Comparison of ENCODE assay signal across 7 mouse cellular contexts in the genomic region with DNA sequence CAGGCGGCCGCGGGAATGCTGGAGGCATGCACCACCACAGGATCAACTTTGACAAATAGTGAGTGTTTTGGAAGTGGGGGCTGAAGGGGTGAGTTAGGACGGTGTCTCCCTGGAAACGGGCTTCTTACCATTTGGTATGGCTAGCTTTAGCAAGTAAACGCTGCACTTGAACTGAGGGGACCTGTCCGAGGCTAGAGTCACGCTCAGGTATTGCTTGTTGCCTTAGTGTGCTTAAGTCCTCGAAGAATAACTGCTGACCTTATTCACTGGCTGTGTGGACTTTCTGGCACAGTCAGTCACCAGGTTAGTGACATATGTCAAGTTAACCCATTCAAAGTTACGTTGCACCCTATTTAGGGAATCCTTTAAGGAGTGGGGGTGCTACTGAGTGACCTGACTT. TPM values are rescaled to one million over a fixed set of nuclear protein-coding genes. Genes with fewer than 3 reads are reported as not detected.
DNase-seq lines count a peak whose midpoint lies in the region; ATAC-seq and TF ChIP-seq lines count a peak whose summit lies in the region.

No protein-coding gene starts in this region.

- H3K27me3 ChIP-seq in lung, postnatal 0 days (replicated peaks; ENCODE audit: insufficient read depth, low read length): no peaks in the 10 kb centered on the region
- no peaks in the 10 kb centered on the region for H3K27me3 ChIP-seq in embryonic facial prominence, embryonic 13.5 days
- no peaks in the 10 kb centered on the region for H3K27me3 ChIP-seq in limb, embryonic 11.5 days (ENCODE audit: control insufficient read depth, insufficient read depth, low read length)
- no peaks in the 10 kb centered on the region for H3K27me3 ChIP-seq in stomach, embryonic 14.5 days (ENCODE audit: control insufficient read depth, insufficient read depth, low read length)

- peak overlapping the region; percentile 91 for H3K27ac ChIP-seq in lung, postnatal 0 days (ENCODE audit: low read length)
- peak overlapping the region; percentile 98; the same call in 1 of the 2 replicates for H3K27ac ChIP-seq in embryonic facial prominence, embryonic 13.5 days
- peak overlapping the region; percentile 92; the same call in 1 of the 2 replicates for H3K27ac ChIP-seq in limb, embryonic 11.5 days (replicated peaks; ENCODE audit: low read depth, low read length)
- H3K27ac ChIP-seq in stomach, embryonic 14.5 days (ENCODE audit: low read length): peak overlapping the region; percentile 94

- ATAC-seq in lung, postnatal 0 days: no peak
- ATAC-seq in embryonic facial prominence, embryonic 13.5 days (ENCODE audit: insufficient number of reproducible peaks, insufficient read depth, low FRiP score, low TSS enrichment, low read depth): no peak
- no peak for ATAC-seq in limb, embryonic 11.5 days (ENCODE audit: insufficient number of reproducible peaks, low FRiP score, low TSS enrichment, low read depth)
- no peak for ATAC-seq in stomach, embryonic 14.5 days (ENCODE audit: insufficient number of reproducible peaks, insufficient read depth, low FRiP score, low read depth)

- H3K4me1 ChIP-seq in lung, postnatal 0 days (ENCODE audit: insufficient read depth, low read depth, low read length): peaks cover 7% of the 10 kb centered on the region
- peaks cover 32% of the 10 kb centered on the region for H3K4me1 ChIP-seq in embryonic facial prominence, embryonic 13.5 days
- 0 out of 2 replicates have a peak, but pooled peaks cover 7% of the 10 kb centered on the region for H3K4me1 ChIP-seq in limb, embryonic 11.5 days (ENCODE audit: control insufficient read depth, insufficient read depth, low read length)
- H3K4me1 ChIP-seq in stomach, embryonic 14.5 days (ENCODE audit: control insufficient read depth, insufficient read depth, low read length): peaks cover 12% of the 10 kb centered on the region; the same call in 1 of the 2 replicates

- peak; percentile 33 for DNase-seq in lung, postnatal 0 days (ENCODE audit: low spot score)
- no peak for DNase-seq in lung, postnatal 36 days
- DNase-seq in limb, embryonic 11.5 days (ENCODE audit: low spot score): no peak
- no peak for DNase-seq in spleen, postnatal 4 days (ENCODE audit: low spot score in 2 of 2)
- DNase-seq in left cerebral cortex, postnatal 10 days (ENCODE audit: extremely low spot score in 1 of 2, low spot score in 2 of 2): no peak

- TF ChIP-seq CTCF in lung, postnatal 0 days (IDR thresholded peaks at IDR 0.05): no peak

- WGBS in lung, postnatal 0 days: 3% methylated on average over 10 of the region's 10 CpGs
- 3% methylated on average over 10 of the region's 10 CpGs for WGBS in embryonic facial prominence, embryonic 13.5 days
- 4% methylated on average over 10 of the region's 10 CpGs for WGBS in limb, embryonic 11.5 days
- WGBS in stomach, embryonic 14.5 days: 4% methylated on average over 10 of the region's 10 CpGs

- peaks cover 25% of the 10 kb centered on the region; the same call in 1 of the 2 replicates for H3K36me3 ChIP-seq in lung, postnatal 0 days (ENCODE audit: insufficient read depth, low read length)
- H3K36me3 ChIP-seq in embryonic facial prominence, embryonic 13.5 days: peaks cover 48% of the 10 kb centered on the region
- H3K36me3 ChIP-seq in limb, embryonic 11.5 days (ENCODE audit: control insufficient read depth, insufficient read depth, low read length): peaks cover 18% of the 10 kb centered on the region
- peaks cover 45% of the 10 kb centered on the region for H3K36me3 ChIP-seq in stomach, embryonic 14.5 days (ENCODE audit: control insufficient read depth, insufficient read depth, low read length)

- intact Hi-C loops in left cerebral cortex, postnatal 10 days (cut with DNase I): no loop called here

- no peaks in the 10 kb centered on the region for H3K9me3 ChIP-seq in lung, postnatal 0 days (ENCODE audit: low read length)
- H3K9me3 ChIP-seq in embryonic facial prominence, embryonic 13.5 days: no peaks in the 10 kb centered on the region
- no peaks in the 10 kb centered on the region for H3K9me3 ChIP-seq in limb, embryonic 11.5 days (ENCODE audit: control insufficient read depth, low read length)
- H3K9me3 ChIP-seq in stomach, embryonic 14.5 days (ENCODE audit: control insufficient read depth, low read depth, low read length): no peaks in the 10 kb centered on the region

- H3K9ac ChIP-seq in lung, postnatal 0 days (replicated peaks; ENCODE audit: low read depth): peak overlapping the region; percentile 96
- peak overlapping the region; percentile 100 for H3K9ac ChIP-seq in embryonic facial prominence, embryonic 13.5 days
- H3K9ac ChIP-seq in limb, embryonic 11.5 days (ENCODE audit: low read length): peak overlapping the region; percentile 90
- peak overlapping the region; percentile 100 for H3K9ac ChIP-seq in stomach, embryonic 14.5 days (replicated peaks; ENCODE audit: low read depth, low read length)

- no peak for TF ChIP-seq EP300 in lung, postnatal 0 days (IDR thresholded peaks at IDR 0.05)

- peak overlapping the region; percentile 66 for H3K4me2 ChIP-seq in lung, postnatal 0 days (replicated peaks; ENCODE audit: low read depth, low read length)
- peak overlapping the region; percentile 90 for H3K4me2 ChIP-seq in embryonic facial prominence, embryonic 13.5 days
- peak overlapping the region; percentile 87 for H3K4me2 ChIP-seq in limb, embryonic 11.5 days (ENCODE audit: low read depth, severe bottlenecking)
- peak overlapping the region; percentile 91 for H3K4me2 ChIP-seq in stomach, embryonic 14.5 days (replicated peaks; ENCODE audit: low read depth, low read length)

- H3K4me3 ChIP-seq in lung, postnatal 0 days (ENCODE audit: low read depth, low read length): peak overlapping the region; percentile 88
- H3K4me3 ChIP-seq in embryonic facial prominence, embryonic 13.5 days: peak overlapping the region; percentile 94
- peak overlapping the region; percentile 66 for H3K4me3 ChIP-seq in limb, embryonic 11.5 days (ENCODE audit: low read depth, low read length)
- peak overlapping the region; percentile 93 for H3K4me3 ChIP-seq in stomach, embryonic 14.5 days (ENCODE audit: low read depth, low read length)

RNA-seq across cellular contexts. Expression of a gene that starts 1.0 kb away (rescaled TPM):
- polyA plus RNA-seq in lung, postnatal 0 days (2015; fragmentation: Nextera tagmentation; extraction: Ambion mirVana): 108 and 110 TPM in 2 replicates
- 154 and 159 TPM in 2 replicates for polyA plus RNA-seq in embryonic facial prominence, embryonic 13.5 days (2015; fragmentation: Nextera tagmentation; extraction: Ambion mirVana)
- 137 and 156 TPM in 2 replicates for polyA plus RNA-seq in limb, embryonic 11.5 days (2014; fragmentation: Nextera tagmentation; extraction: Ambion mirVana)
- 163 and 168 TPM in 2 replicates for polyA plus RNA-seq in stomach, embryonic 14.5 days (2014; fragmentation: Nextera tagmentation; extraction: Ambion mirVana)
- 100 to 1,000 TPM; 136 TPM for total RNA-seq in left cerebral cortex, postnatal 10 days (2021)

RNA-seq across cellular contexts. Expression of a gene that starts 12.0 kb away (rescaled TPM):
- polyA plus RNA-seq in lung, postnatal 0 days (2015; fragmentation: Nextera tagmentation; extraction: Ambion mirVana): 0.04 TPM in 2 replicates
- 1.3 and 2.4 TPM in 2 replicates for polyA plus RNA-seq in embryonic facial prominence, embryonic 13.5 days (2015; fragmentation: Nextera tagmentation; extraction: Ambion mirVana)
- 0.03 TPM in 1 of 2 replicates, not detected in the other for polyA plus RNA-seq in limb, embryonic 11.5 days (2014; fragmentation: Nextera tagmentation; extraction: Ambion mirVana)
- 0.04 and 0.09 TPM in 2 replicates for polyA plus RNA-seq in stomach, embryonic 14.5 days (2014; fragmentation: Nextera tagmentation; extraction: Ambion mirVana)
- 1 to 10 TPM; 8.3 to 8.5 TPM for total RNA-seq in left cerebral cortex, postnatal 10 days (2021)
